Mouse (Mus musculus) brain, embryonic 14.5 days (tissue): ENCODE measurements around the gene Hist1h2ag. TPM values are rescaled to one million over a fixed set of nuclear protein-coding genes. Genes with fewer than 3 reads are reported as not detected.

Experiments used
- DNase-seq: peaks from one replicate; pipeline ENCODE4 v3.0.0-alpha.2; 2011; ENCODE audit warnings: low read depth
- CTCF ChIP-seq: fragments of 200-500 bp; IDR thresholded peaks from 2 replicates; pipeline ENCODE4 v1.5.1; 2012; ENCODE audit warnings: inconsistent platforms, mild to moderate bottlenecking, moderate library complexity, borderline replicate concordance; ENCODE audit not compliant: insufficient read depth, insufficient read length; ENCODE audit errors: extremely low read depth
- POLR2A ChIP-seq: fragments of 200-500 bp; IDR thresholded peaks from 2 replicates; pipeline ENCODE4 v1.6.1; 2012; ENCODE audit warnings: mild to moderate bottlenecking, inconsistent platforms, borderline replicate concordance; ENCODE audit not compliant: poor library complexity, insufficient read depth, insufficient read length, severe bottlenecking; ENCODE audit errors: extremely low read depth
- polyA plus RNA-seq: library from polyadenylated mRNA; depleted of rRNA; stranded (reverse); fragments of >200 nt; gene quantifications from 2 replicates; pipeline ENCODE4 v1.2.3, GENCODE M21; 2012; rRNA removed

Hist1h2ag gene
- polyA plus RNA-seq, 1 experiment, result 32.1 TPM

DNA sequence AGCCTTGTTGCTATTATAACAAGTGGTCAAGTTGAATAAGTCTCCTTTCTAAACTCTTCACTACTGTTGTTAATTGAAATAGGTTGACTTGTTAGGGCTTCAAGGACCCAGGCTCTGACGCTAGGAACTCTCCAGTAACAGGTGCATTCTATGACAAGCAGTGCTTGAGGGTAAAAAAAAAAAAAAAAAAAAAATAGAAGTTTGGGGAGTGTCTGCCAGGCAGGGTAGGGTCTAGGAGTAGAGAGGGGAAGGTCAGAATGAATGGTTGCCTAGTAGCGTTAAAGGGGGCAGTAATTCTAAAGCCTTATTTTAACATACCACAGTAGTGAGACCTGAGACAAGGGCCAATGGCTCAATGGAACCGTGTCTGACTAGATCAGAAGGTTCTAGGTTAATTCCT, 44.3 kb downstream of the Hist1h2ag start:
- DNase-seq, result no peak
- no peak for TF ChIP-seq CTCF
- no peak for TF ChIP-seq POLR2A

DNA sequence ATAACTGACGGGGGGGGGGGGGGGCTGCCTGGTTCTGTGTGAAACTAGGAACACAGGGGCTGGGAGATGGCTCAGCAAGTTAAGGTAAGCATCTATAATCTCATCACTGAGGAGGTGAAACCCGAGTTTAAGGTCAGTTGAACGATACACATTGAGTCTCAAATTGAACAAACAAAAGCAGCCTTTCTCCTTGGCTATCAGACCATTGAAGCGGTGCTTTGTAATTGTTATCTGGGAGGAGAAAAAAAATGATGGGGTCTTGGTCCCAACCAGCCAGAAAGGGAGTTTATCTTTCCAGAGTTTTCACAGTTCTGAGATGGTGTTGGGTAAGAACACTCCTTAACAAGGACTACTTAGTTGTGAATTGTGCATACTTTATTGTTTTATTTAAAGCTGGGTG, 44.9 kb downstream of the Hist1h2ag start:
- TF ChIP-seq POLR2A (no peak), CTCF (no peak)
- no peak for DNase-seq

GRCm38 (mm10) chr13:21997201-21997820, 45.4 kb downstream of the Hist1h2ag start:
- TF ChIP-seq CTCF, result no peak
- TF ChIP-seq POLR2A, result no peak
- DNase-seq, result peak; percentile 32

DNA sequence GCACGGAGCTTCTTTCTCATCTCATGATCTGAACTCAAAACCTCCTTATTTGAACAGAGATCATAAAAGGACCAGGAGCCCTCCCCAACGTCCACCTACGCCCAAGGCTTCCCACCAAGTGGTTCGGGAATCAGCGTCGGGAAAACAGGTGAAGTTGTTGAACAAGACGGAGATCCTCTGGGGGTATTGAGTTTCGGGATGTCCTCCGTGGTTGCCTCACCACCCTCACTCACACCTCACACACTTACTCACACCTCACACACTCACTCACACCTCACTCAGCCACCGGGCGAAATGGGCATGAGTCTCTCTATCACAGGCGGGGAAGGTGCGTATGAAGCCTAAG, 45.9 kb downstream of the Hist1h2ag start:
- no peak for DNase-seq
- TF ChIP-seq POLR2A, result no peak
- no peak for TF ChIP-seq CTCF

DNA sequence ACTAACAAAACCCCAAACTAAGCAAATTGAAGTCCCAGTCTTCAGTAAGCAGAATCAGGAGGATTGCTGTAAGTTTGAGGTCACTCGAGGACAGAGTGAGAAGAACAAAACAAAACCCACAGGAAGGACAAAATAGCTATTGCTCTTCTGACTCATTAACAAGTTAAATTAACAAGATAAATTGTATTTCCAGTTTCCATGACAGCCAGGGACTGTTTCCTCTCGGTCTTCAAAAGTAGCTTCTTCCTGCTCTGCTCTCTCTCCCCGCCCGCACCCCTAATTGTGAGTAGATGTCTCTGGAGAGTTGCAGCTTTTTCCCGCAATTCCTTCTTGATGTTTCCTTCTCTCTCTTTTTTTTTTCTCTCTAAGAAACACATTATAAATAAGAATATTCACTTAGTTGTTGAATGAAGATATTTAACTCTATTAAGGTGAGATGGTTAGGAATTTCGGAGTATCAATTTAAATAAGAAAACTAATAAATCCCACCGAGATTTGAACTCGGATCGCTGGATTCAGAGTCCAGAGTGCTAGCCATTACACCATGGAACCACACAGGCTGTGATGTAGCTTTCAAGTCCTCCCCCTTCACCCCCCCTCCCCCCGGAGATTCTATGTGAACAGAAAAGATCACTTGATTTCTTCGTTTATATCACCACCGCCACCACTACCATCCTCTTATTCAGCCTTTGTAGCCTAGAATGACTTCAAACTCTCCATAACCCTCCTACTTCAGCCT, 46.5 kb downstream of the Hist1h2ag start:
- no peak for TF ChIP-seq POLR2A
- TF ChIP-seq CTCF, result no peak
- peak; percentile 62 for DNase-seq

DNA sequence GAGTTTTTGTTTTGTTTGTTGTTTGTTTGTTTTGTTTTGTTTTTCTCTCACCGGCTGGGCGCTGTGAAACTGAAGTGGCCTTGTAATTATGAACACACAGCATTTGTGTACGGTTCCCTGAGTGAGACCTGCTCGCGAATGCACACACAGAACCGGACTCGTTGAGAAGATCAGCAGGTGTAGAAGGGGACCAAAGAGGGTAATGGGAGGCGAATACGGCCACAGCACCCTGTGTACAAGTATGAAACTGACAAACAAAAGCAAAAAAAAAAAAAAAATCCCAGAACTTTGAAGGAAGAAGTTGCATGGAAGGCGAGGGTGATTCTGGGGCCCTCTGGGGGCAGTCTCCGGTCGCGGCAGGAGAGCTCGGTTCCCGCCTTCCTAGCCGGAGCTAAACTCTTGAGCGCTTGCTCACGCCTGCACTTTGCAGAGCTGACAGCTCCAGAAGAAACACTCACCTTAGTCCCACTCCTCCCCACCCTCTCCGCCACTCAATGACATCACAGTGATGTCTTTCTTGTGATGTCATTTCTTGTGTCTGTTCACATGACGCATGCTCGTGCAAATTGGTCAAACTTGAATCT, 47.3 kb downstream of the Hist1h2ag start:
- peak; percentile 64 for DNase-seq
- TF ChIP-seq POLR2A (no peak), CTCF (no peak)

DNA sequence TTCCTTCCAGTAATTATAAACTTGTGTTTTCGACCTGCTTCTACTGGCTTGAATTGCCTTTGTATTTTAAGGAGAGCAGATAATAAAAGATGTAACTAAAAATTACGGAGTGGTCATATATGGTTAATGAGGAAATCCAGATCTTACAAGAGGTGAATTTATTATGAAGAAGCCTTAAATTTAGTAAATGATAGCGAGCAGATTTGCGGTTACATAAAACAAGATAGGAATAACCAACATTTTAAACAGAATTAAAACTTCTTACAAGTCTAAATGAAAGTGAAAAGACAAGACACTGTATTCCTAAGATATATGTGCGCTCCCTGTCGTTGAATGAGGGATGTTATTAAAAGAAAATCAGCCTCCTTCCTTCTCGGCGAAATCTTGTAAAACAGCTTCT, 47.8 kb downstream of the Hist1h2ag start:
- peak; percentile 62 for DNase-seq
- TF ChIP-seq POLR2A (no peak), CTCF (no peak)

GRCm38 (mm10) chr13:21993957-21994738, 48.6 kb downstream of the Hist1h2ag start:
- TF ChIP-seq POLR2A (no peak), CTCF (no peak)
- DNase-seq, result peak; percentile 50

DNA sequence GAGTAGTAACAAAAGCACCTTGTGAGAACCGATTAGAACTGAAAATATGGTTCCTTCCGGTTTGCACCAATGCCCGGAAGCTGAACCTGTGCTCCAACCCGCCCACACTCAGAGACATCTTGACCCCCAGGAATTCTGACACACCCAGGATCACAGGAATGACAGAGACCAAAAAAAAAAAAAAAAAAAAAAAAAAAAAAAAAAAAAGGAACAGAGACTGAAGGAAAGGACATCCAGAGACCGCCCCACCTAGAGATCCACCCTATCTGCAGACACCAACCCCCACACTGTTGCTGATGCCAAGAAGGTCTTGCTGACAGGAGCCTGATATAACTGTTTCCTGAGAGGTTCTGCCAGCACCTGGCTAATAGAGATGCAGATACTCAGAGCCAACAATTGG, 50.2 kb downstream of the Hist1h2ag start:
- TF ChIP-seq CTCF (no peak), POLR2A (no peak)
- no peak for DNase-seq

Other genes starting within 250 kb of the Hist1h2ag start
- 12.6 and 16.3 TPM in 2 replicates for gene Hist1h2bq, start 232.7 kb downstream of the Hist1h2ag start, polyA plus RNA-seq
- not detected in 2 replicates for gene Hist1h2ao, start 232.5 kb downstream of the Hist1h2ag start, polyA plus RNA-seq
- gene Hist1h4m, start 231.2 kb downstream of the Hist1h2ag start, polyA plus RNA-seq, result not detected in 2 replicates
- 25.9 and 58.6 TPM in 2 replicates for gene Hist1h4n, start 210.7 kb downstream of the Hist1h2ag start, polyA plus RNA-seq
- gene Hist1h2ap, start 209.4 kb downstream of the Hist1h2ag start, polyA plus RNA-seq, result 71.3 and 78.4 TPM in 2 replicates
- gene Hist1h2br, start 209.2 kb downstream of the Hist1h2ag start, polyA plus RNA-seq, result 5.6 and 6.6 TPM in 2 replicates
- gene Zfp184, start 97.8 kb downstream of the Hist1h2ag start, polyA plus RNA-seq, result 14.5 and 14.9 TPM in 2 replicates
- gene Pom121l2, start 61.8 kb downstream of the Hist1h2ag start, polyA plus RNA-seq, result 0.04 TPM in 1 of 2 replicates, not detected in the other
- 0.08 and 0.21 TPM in 2 replicates for gene Prss16, start 33.2 kb downstream of the Hist1h2ag start, polyA plus RNA-seq
- 8.8 and 13.4 TPM in 2 replicates for gene Hist1h2ah, start 7.4 kb downstream of the Hist1h2ag start, polyA plus RNA-seq
- gene Hist1h2bk, start 7.1 kb downstream of the Hist1h2ag start, polyA plus RNA-seq, result 20.9 and 21.3 TPM in 2 replicates
- 20.0 and 40.1 TPM in 2 replicates for gene Hist1h4i, start 1.6 kb downstream of the Hist1h2ag start, polyA plus RNA-seq
- 20.2 and 23.7 TPM in 2 replicates for gene Hist1h2bj, start 270 bp upstream of the Hist1h2ag start, polyA plus RNA-seq
- gene Vmn1r188, start 41.5 kb upstream of the Hist1h2ag start, polyA plus RNA-seq, result not detected in 2 replicates
- not detected in 2 replicates for gene Vmn1r189, start 62.9 kb upstream of the Hist1h2ag start, polyA plus RNA-seq
- not detected in 2 replicates for gene Vmn1r191, start 141.0 kb upstream of the Hist1h2ag start, polyA plus RNA-seq
- not detected in 2 replicates for gene Vmn1r192, start 148.2 kb upstream of the Hist1h2ag start, polyA plus RNA-seq
- not detected in 2 replicates for gene Vmn1r193, start 180.2 kb upstream of the Hist1h2ag start, polyA plus RNA-seq
- not detected in 2 replicates for gene Vmn1r194, start 201.3 kb upstream of the Hist1h2ag start, polyA plus RNA-seq
- not detected in 2 replicates for gene Vmn1r195, start 227.6 kb upstream of the Hist1h2ag start, polyA plus RNA-seq
- gene Vmn1r196, start 247.0 kb upstream of the Hist1h2ag start, polyA plus RNA-seq, result not detected in 2 replicates